Mouse (Mus musculus) layer of hippocampus, postnatal 25 days (tissue): ENCODE measurements around the gene Cwc27. TPM values are rescaled to one million over a fixed set of nuclear protein-coding genes. Genes with fewer than 3 reads are reported as not detected.
A peak's percentile ranks its signal among the peaks of the same experiment; 100 is the strongest.

ENCODE experiments used
- DNase-seq, 2 experiments: peaks; one replicate each; pipeline ENCODE4 v3.0.0; 2022; ENCODE audit warnings: mixed read lengths in 2 of 2, low spot score in 1 of 2; ENCODE audit errors: extremely low spot score in 1 of 2
- total RNA-seq, 2 experiments: library from RNA; stranded (reverse); gene quantifications; 2 replicates each; pipeline ENCODE4 v1.2.3; 2021

Gene Cwc27
- total RNA-seq: 10 to 100 TPM; 16.9 to 19.8 TPM

- DNase-seq: peak; percentile 74 to 87
These were observed at the start of gene Cwc27 for GRCm38 (mm10) chr13:104816635-104817571. TSS of gene Cwc27 (minus strand) at chr13:104817142.

GRCm38 (mm10) chr13:104866726-104867125 is 49.8 kb upstream of the Cwc27 start:
- no peak for DNase-seq

GRCm38 (mm10) chr13:104863127-104863979 is 46.4 kb upstream of the Cwc27 start, which contains the start of gene Shisal2b:
TSS of gene Shisal2b (minus strand) at chr13:104863893.
- peak in 1 of 2 experiments; percentile 10 for DNase-seq

GRCm38 (mm10) chr13:104853645-104854044 is 36.7 kb upstream of the Cwc27 start:
- no peak for DNase-seq

DNA sequence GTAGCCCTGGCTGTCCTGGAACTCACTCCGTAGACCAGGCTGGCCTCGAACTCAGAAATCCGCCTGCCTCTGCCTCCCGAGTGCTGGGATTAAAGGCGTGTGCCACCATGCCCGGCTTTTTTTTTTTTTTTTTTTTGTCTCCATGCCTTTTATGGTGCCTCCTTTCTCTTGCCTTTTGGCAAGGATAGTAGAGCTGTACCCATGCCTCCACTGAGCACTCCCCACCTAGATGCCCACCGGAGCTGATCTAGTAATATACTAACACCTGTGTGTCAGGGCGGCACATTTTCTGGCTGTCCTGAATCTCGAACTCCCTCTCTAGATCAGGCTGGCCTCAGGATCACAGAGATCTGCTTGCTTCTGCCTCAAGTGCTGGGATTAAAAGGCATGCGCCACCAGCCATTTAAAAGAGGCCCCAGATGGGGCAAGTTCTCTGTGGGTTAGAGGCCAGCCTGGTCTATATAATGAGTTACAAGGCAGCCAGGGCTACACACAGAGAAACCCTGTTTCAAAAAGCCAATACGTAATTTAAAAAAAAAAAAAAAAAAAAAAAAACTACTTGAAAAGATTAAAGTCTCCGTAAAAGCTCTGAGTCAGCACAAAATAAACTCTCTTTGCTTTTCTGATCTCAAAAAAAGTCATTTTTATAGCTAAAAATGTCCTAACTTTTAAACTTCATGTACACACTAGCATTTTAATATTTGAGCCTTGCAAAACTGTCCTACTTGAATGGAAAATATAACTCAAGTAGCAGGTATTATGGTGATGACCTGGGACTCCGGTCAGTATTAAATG is 26.6 kb upstream of the Cwc27 start:
- DNase-seq: no peak

DNA sequence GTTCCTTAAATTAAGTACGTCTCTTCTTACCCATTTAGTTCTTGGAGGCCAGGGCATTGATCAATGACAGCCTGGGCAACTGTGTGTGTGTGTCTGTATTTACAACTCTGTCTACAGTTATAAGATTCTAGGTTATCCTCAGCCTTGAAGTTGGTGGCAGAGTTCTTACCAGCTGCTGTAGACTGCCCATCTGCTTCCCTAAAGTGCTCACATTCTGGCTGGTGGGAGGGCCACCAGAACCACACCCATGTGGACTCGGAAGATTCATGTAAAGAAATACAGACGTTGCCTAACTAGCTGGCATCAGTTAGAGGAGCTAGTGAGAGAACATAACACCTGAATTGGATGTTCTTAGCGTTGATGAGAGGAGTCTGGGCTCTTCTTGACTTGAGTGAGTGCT is 25.0 kb upstream of the Cwc27 start:
- DNase-seq: no peak

GRCm38 (mm10) chr13:104837628-104838027 is 20.7 kb upstream of the Cwc27 start:
- DNase-seq: no peak

DNA sequence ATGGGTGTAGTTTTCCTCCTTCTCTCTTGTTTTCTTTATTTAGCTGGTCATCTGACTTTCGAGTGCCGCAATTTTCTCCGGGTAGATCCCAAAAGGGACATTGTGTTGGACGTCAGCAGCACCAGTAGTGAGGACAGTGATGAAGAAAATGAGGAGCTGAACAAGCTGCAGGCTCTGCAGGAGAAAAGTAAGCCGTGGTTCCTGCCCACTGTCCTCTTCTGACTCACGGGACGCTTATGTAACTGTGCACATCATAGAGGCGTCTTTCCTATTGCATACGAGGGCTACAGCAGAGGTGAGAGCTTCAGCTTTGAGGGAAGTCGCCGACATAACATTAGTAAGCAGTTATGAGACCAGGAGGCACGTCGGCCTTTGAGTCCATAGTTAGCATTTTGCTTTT is 15.9 kb upstream of the Cwc27 start:
- DNase-seq: no peak

GRCm38 (mm10) chr13:104825470-104825869 is 8.5 kb upstream of the Cwc27 start:
- DNase-seq: no peak

DNA sequence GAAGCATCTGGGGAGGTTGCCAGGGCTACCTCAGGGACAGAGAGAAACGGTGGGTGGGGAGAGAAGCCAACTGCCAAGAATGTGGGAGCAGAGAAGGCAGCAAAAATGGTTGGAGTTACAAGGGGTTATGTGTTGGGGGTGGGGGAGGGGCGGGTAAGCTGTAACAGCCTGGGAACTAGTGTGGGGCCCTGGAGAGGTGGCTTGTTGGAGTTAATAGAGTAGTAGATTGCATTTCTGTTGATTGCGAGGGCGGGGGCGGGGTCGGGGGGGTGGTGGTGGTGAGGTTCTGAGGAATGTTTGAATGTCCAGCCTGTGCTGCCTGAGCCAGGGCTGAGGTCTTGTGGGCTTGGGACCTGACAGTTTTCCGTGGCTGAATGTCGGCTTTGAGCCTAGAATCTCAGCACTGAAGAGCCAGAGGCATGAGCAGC is 5.5 kb upstream of the Cwc27 start:
- no peak for DNase-seq

DNA sequence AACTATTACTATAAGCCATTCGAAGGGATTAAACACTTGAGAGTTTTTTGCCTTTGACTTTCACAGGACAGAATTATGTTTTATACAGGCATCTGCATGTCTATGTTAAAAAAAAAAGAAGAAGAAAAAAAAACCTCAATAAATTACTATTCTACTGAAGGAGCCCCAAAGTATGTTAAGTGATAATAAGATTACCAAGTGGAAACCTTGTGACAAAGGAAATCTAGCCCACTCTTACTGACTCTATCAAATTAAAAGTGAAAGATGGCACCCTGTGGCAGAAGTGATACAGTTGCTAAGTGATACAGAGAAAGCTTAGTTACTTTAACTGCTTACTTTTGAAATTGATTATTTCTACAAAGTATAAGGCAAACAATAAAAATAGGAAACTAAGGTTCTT is 5.0 kb upstream of the Cwc27 start:
- no peak for DNase-seq

GRCm38 (mm10) chr13:104821192-104821591 is 4.2 kb upstream of the Cwc27 start:
- no peak for DNase-seq

DNA sequence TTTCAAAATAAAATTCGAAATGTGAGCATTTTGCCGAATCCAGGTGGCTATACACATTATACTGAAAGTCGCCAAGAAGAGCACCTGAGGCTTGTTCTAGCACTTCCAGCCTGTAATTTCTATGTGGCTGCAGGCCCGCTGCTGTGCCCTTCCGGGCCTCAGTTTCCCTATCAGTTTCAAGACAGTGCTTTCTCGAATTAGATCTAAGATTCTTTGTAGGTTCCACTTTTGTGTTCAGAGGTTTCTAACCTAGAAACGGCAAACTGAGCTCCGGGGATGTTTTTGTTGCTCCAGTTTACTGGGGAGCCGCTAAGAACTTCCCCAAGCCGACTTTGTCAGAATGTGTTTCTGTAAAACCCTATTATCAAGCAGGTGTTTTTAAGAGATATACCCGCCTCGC is 754 bp upstream of the Cwc27 start:
- no peak for DNase-seq

DNA sequence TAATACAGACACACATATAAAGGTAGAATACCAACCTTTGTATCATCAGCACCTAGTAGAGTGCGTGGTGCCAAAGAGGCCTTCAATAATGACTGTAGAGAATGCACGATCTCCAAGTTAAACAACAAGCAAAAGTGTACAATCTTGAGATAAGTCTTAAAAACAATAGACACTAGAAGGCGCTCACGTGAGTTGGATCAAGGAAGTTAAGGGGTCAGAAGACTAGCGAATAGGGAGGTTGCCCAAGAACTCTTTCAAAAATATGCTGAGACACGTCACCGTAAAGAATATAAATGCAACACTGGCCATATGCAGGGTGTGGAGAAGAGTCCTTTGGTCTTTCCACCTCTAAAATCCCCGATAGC is 690 bp downstream of the Cwc27 start:
- DNase-seq: no peak

- no peak for DNase-seq
These were observed 11.3 kb downstream of the Cwc27 start for GRCm38 (mm10) chr13:104805681-104806080.

GRCm38 (mm10) chr13:104799566-104800182 is 17.3 kb downstream of the Cwc27 start:
- DNase-seq: no peak

DNA sequence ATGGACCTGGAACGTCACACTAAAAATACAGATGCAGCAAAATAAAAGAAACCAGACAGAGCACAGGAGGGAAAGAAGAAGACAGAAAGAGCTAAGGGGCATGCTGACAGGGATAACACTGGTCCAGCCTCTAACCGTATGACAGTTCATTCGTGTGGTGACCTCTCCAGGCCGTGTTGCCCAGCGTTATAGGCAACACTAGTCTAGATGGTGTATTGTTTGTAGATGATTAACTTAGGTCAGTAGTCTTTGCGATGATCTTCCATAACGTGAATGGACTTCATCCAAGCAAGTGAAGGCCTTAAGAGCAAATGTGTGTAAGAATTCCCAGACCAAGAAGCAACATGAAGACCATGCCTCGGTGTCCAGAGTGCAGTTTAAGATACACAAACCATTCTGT is 17.9 kb downstream of the Cwc27 start:
- no peak for DNase-seq

- DNase-seq: no peak
These were observed 22.5 kb downstream of the Cwc27 start for GRCm38 (mm10) chr13:104794421-104794820.

DNA sequence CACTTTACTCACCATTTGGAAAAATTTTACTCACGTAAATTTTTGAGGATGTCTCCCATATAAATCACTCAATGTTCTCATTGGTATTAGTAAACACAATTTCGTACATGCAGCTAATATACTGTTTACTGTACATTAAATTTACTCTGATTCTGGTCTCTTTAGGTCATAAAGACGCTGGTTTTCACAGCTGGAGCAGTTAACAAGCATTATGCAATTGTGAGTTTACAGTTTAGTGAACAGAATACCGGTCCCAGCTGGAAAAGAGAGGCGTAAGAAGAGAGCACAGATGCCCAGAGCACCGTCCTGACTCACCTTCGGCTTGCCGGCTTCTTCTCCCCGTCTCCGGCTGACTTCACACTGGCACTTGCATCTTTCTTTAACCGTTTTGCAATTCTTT is 24.8 kb downstream of the Cwc27 start, which contains the start of gene Srek1ip1:
TSS of gene Srek1ip1 (plus strand) at position 301 of the 400 bp plus-strand sequence.
- DNase-seq: no peak

DNA sequence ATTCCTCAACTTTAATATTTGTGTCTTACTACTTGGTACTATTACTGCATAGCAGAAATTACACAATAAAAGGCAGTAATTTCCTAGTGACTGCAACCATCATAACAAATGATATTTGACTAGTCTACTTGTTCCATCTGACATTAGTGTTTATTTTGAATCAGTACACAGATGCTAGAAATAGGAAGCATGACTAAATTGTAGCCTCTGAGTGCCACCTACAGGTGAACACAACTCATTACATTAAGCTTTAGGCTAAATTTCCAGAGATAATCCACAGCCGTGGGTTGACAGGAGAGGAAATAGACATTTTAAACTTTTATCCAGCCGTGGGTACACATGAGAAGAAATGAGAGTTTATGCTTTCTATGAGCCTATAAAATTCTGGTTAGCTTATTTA is 27.3 kb downstream of the Cwc27 start:
- DNase-seq: peak in 1 of 2 experiments; percentile 11
